Mouse (Mus musculus) heart, embryonic 16.5 days (tissue): ENCODE results near the gene Tpst2. TPM values are rescaled to one million over a fixed set of nuclear protein-coding genes. Genes with fewer than 3 reads are reported as not detected.

Experiments used
- ATAC-seq: fragments of 200-750 bp; cut with Nextera tagmentation; replicated peaks from 2 replicates; pipeline ENCODE4 v1.8.0; 2017; ENCODE audit warnings: moderate number of reproducible peaks; ENCODE audit not compliant: insufficient read depth, low FRiP score; ENCODE audit errors: extremely low read depth
- H3K27ac ChIP-seq: fragments of 300-500 bp; sonication (generic); 2 replicates; pipeline ENCODE4 v1.5.1; 2014; ENCODE audit warnings: mild to moderate bottlenecking, low read length, control low read depth, moderate library complexity
- H3K27me3 ChIP-seq: fragments of 300-500 bp; sonication (generic); 2 replicates; pipeline ENCODE4 v1.6.1; 2014; ENCODE audit warnings: low read length, mixed read lengths; ENCODE audit not compliant: control insufficient read depth, insufficient read depth
- H3K36me3 ChIP-seq: fragments of 300-500 bp; sonication (generic); 2 replicates; pipeline ENCODE4 v1.6.1; 2014; ENCODE audit not compliant: control insufficient read depth, insufficient read depth
- H3K4me1 ChIP-seq: fragments of 300-500 bp; sonication (generic); 2 replicates; pipeline ENCODE4 v1.6.1; 2014; ENCODE audit warnings: low read length, mixed read lengths; ENCODE audit not compliant: control insufficient read depth, insufficient read depth
- H3K4me2 ChIP-seq: fragments of 300-500 bp; sonication (generic); 2 replicates; pipeline ENCODE4 v1.6.1; 2014; ENCODE audit warnings: low read depth, mild to moderate bottlenecking, control low read depth, low read length
- H3K4me3 ChIP-seq: fragments of 300-500 bp; sonication (generic); 2 replicates; pipeline ENCODE4 v1.5.1; 2014; ENCODE audit warnings: mild to moderate bottlenecking, control low read depth, low read length
- H3K9ac ChIP-seq: fragments of 300-500 bp; sonication (generic); 2 replicates; pipeline ENCODE4 v1.6.1; 2014; ENCODE audit warnings: low read length, control low read depth
- H3K9me3 ChIP-seq: fragments of 300-500 bp; sonication (generic); replicated peaks from 2 replicates; pipeline ENCODE4 v1.6.1; 2016; ENCODE audit warnings: low read length; ENCODE audit not compliant: control insufficient read depth
- WGBS: fragments of 180-500 bp; shearing (Covaris S2); extraction: QIAGEN DNeasy Blood & Tissue Kit; methylation state at CpG from one replicate; pipeline ENCODE4 v1.1.7; 2014; 5-methylcytosine and 5-hydroxymethylcytosine counted together
- polyA plus RNA-seq: library from polyadenylated mRNA; unstranded; fragments of >200 nt; fragmentation: Nextera tagmentation; extraction: Ambion mirVana; gene quantifications from 2 replicates; pipeline ENCODE4 v1.2.1, GENCODE M21; 2015

The Tpst2 gene
- polyA plus RNA-seq, 1 experiment from 2014 or later, result 53.0 TPM

DNA sequence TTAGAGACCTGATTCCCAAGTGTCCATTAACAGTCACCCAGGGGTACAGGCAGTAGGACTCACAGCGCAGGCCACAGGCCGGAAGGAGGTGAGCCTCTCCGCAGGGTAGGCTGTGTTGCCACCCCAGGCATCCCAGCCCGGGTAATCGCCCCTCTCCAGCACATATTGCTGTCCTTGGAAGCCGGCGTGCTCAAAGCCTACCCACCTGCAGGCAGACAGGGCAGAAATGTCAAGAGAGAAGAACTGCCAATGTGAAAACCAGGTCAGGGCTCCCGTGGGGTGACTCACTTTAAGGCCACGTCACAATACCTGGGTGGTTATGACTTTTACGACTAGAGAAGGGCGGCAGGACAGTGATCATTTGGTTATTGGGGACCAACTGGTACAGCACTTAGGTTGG is 27.4 kb upstream of the Tpst2 start:
- peaks cover 23% of the 10 kb centered on the region for H3K4me1 ChIP-seq
- WGBS, result 82% methylated on average over 11 of the region's 11 CpGs
- no peak overlapping the region for H3K4me3 ChIP-seq
- no peak overlapping the region for H3K27ac ChIP-seq
- H3K9me3 ChIP-seq, result no peaks in the 10 kb centered on the region
- ATAC-seq, result no peak
- H3K27me3 ChIP-seq, result peaks cover 5% of the 10 kb centered on the region; the same call in 1 of the 2 replicates
- no peak overlapping the region for H3K4me2 ChIP-seq
- H3K9ac ChIP-seq, result no peak overlapping the region
- no peaks in the 10 kb centered on the region for H3K36me3 ChIP-seq

DNA sequence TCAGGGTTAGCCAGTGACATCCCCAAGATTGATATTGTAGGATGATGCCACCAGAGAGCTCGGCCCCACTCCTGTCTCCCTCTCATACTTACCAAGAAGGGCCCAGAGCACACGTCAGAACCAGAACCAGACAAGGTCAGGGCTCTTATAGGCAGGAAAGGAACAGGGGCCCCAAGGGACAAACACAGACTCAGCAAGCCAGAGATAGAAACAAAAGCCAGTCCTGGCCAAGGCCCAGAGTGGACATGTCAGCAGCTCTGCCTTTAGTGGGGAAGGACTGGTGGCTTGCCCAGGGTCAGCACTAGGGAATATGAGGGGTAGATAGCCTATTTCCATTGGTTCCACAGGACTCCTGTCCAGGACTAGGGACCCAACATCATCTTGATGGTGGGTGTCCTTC is 24.1 kb upstream of the Tpst2 start, which contains the start of gene Cryba4:
Cryba4 (minus strand) TSS at position 119 of the 400 bp plus-strand sequence.
- Histone ChIP-seq H3K27me3 (no peaks in the 10 kb centered on the region), H3K36me3 (no peaks in the 10 kb centered on the region), H3K4me1 (peaks cover 29% of the 10 kb centered on the region), H3K4me3 (no peak within 1 kb of the TSS), H3K4me2 (no peak within 1 kb of the TSS), H3K9me3 (no peaks in the 10 kb centered on the region), H3K27ac (peak within 1 kb of the TSS; percentile 74), H3K9ac (0 out of 2 replicates have a peak within 1 kb of the TSS, but pooled peaks have one; percentile 9)
- 33% methylated on average over 2 of the region's 2 CpGs for WGBS
- ATAC-seq, result no peak

DNA sequence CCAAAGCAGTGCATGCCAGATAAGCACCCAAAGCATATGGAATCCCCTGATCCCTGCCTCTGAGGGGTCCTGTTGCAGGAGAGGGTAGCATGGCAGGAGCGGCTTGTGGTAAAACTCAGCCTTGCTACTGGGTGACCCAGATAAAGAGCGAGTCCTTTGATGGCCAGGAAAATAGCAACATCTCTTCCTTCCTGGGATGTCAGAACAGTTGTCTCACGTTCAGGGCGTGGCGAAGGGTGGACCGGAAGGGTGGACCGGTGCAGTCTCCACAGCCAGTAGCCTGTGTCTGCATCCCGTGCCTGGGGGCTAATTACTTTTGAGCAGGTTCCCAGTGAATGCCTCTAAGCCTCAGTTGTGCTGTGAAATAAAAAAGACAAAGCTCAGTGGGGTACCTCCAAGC is 23.3 kb upstream of the Tpst2 start:
- Histone ChIP-seq H3K9ac (no peak overlapping the region), H3K27ac (peak overlapping the region; percentile 74; the same call in 1 of the 2 replicates), H3K9me3 (no peaks in the 10 kb centered on the region), H3K27me3 (no peaks in the 10 kb centered on the region), H3K4me2 (no peak overlapping the region), H3K4me3 (no peak overlapping the region), H3K36me3 (no peaks in the 10 kb centered on the region), H3K4me1 (peaks cover 29% of the 10 kb centered on the region)
- 51% methylated on average over 8 of the region's 8 CpGs for WGBS
- ATAC-seq, result no peak

DNA sequence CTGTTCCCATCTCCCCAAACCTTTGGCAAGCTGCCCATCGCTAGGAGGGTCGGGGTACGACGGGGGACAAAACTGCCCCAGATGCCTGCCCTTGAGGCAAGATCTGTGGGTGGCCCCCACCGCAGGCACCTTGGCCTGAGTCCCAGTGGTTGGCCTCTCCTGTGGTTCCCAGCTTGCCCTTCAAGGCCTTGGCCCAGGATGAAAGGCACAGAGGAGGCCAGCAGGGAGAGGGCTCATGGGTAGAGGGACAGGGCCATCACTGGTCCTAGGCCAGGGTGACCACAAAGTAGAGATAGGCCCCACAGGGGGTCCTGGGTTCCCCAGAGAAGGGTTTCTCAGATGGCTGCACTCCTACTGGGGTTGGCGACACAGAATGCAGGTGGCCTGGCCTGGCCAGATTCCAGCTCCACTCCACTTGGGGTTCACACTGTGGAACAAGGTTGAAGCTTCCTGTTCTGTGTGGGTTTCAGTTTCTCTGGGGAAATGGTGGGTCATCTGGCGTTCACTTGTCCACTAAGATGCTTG is 22.1 kb upstream of the Tpst2 start:
- WGBS, result 39% methylated on average over 7 of the region's 7 CpGs
- no peak overlapping the region for H3K4me3 ChIP-seq
- no peak overlapping the region for H3K9ac ChIP-seq
- H3K4me1 ChIP-seq, result peaks cover 29% of the 10 kb centered on the region
- H3K9me3 ChIP-seq, result no peaks in the 10 kb centered on the region
- peak; percentile 64 for ATAC-seq
- no peak overlapping the region for H3K4me2 ChIP-seq
- H3K27ac ChIP-seq, result peak overlapping the region; percentile 74
- no peaks in the 10 kb centered on the region for H3K36me3 ChIP-seq
- no peaks in the 10 kb centered on the region; the same call in 1 of the 2 replicates for H3K27me3 ChIP-seq

DNA sequence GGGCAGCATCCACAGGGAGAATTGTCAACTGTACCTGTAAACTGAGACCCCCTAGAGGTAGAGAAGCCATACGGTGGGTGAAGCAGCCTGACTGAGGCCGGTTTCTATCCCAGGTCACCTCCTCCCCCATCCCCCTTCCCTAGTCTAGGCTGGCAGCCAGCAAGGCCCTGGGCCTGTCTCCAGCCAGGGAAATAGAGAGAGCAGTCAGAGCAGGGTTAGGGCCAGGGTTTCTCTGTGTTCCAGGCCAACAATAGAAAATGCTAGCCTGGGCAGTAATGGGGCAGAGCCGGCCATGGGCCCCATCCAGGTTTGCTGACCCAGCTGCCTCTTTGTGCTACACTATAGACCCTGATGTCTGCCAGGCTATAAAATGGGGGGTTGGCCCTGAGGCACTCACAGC is 21.1 kb upstream of the Tpst2 start, which contains the start of gene Crybb1:
Crybb1 (plus strand) TSS at position 390 of the 400 bp plus-strand sequence.
- Histone ChIP-seq H3K27ac (peak within 1 kb of the TSS; percentile 74), H3K36me3 (no peaks in the 10 kb centered on the region), H3K4me3 (no peak within 1 kb of the TSS), H3K9ac (no peak within 1 kb of the TSS; the same call in 1 of the 2 replicates), H3K4me2 (no peak within 1 kb of the TSS), H3K9me3 (no peaks in the 10 kb centered on the region), H3K4me1 (peaks cover 29% of the 10 kb centered on the region), H3K27me3 (no peaks in the 10 kb centered on the region; the same call in 1 of the 2 replicates)
- peak; percentile 64 for ATAC-seq
- 35% methylated on average over 3 of the region's 3 CpGs for WGBS

DNA sequence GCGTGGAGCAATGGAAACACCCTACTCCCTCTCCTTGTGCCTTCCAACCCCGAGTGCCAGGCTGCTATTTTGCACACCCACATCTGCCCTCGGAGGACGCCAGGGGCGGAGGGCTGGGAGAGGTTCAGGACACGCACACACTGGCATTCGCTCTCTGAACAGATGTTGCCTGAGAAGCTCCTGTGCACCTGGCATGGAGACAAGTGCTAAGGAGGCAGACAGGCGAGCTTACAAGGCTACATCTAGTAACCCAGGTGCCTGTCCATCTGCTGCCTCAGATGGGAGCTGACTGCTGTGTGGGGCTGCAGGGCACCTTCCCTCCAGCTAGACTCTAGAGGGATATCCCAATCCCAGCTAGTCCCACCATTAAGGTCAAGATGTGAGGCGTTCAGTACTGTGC is 20.0 kb upstream of the Tpst2 start:
- Histone ChIP-seq H3K9ac (no peak overlapping the region), H3K36me3 (no peaks in the 10 kb centered on the region), H3K27me3 (no peaks in the 10 kb centered on the region; the same call in 1 of the 2 replicates), H3K27ac (no peak overlapping the region), H3K4me1 (peaks cover 29% of the 10 kb centered on the region), H3K9me3 (no peaks in the 10 kb centered on the region), H3K4me2 (no peak overlapping the region), H3K4me3 (no peak overlapping the region)
- no peak for ATAC-seq
- 75% methylated on average over 9 of the region's 9 CpGs for WGBS

DNA sequence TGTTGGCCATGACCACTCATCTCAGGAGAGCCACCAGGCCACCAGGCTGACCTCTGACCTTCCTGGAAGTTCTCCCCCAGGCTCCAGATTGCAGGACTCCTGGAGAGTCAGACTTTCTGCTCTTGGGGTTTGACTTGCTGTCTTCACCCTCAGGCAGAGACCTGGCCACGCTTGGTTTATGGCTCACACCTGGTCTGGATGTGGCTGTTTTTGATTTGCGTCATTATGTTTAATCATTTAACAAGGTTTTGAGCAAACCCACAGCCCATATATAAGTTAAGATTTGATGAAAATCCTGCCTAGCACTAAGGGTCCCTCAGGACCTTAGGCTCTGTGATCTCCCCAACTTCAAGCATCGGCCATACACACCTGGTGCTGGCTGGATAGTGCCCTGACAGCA is 18.6 kb upstream of the Tpst2 start:
- Histone ChIP-seq H3K27me3 (no peaks in the 10 kb centered on the region; the same call in 1 of the 2 replicates), H3K4me2 (no peak overlapping the region), H3K36me3 (no peaks in the 10 kb centered on the region), H3K9ac (no peak overlapping the region), H3K9me3 (no peaks in the 10 kb centered on the region), H3K4me1 (peaks cover 20% of the 10 kb centered on the region), H3K27ac (no peak overlapping the region), H3K4me3 (no peak overlapping the region)
- WGBS, result 76% methylated on average over 3 of the region's 3 CpGs
- ATAC-seq, result no peak

DNA sequence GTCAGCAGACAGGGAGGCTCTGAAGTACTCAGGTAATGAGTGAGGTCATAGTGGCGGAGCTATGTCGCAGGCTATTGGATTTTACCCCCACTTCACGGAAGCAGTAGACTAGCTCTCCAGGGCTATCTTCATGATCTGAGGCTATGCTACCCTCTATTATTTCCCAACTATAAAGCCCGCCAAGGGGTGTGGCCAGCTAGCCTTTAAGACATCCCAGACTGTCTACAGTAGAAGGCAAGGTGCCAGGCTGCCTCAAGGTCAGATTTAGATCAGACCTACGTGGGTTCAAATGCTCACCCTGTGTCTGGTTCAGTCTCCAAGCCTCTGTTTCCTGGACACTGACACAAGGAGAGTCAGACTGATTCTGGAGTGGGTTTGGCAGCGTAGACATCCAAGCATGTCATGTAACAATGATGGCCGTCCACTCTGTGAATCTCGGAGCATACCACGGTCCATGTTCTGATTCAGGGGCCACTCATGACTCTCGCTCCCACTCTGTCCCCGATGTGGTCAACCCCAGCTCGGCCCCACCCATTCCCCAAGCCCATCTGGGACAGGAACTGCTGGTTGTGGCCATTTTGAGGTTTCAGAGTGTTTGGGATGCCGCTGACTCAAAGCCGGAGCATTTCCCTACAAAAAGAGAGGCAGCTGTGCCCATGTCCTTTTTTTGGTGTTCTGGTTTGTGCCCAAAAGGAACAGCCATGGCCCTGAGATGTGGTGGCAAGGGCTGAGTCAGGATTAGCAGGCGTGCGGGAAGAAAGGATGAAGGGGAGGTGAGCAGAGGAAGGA is 16.4 kb upstream of the Tpst2 start:
- no peaks in the 10 kb centered on the region for H3K36me3 ChIP-seq
- H3K27ac ChIP-seq, result no peak overlapping the region
- peaks cover 7% of the 10 kb centered on the region for H3K4me1 ChIP-seq
- no peak for ATAC-seq
- H3K9me3 ChIP-seq, result no peaks in the 10 kb centered on the region
- H3K4me3 ChIP-seq, result no peak overlapping the region
- no peak overlapping the region for H3K9ac ChIP-seq
- H3K4me2 ChIP-seq, result no peak overlapping the region
- H3K27me3 ChIP-seq, result no peaks in the 10 kb centered on the region; the same call in 1 of the 2 replicates
- 80% methylated on average over 16 of the region's 16 CpGs for WGBS

DNA sequence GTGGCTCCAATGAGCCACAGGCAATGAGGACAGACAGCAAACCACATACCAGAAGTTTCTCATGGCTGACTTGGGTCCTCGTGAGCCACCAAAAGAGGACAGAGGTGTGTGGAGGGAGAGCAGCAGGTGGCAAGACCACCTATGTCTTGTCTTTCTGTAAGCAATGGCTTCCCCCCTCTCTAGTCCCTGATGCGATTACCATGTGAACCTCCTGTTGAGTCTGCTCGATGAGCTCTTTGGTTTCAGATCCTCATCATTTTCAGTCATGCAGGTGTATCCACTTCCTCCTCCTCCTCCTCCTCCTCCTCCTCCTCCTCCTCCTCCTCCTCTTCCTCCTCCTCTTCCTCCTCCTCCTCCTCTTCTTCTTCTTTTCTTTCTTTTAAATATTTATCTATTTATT is 15.7 kb upstream of the Tpst2 start:
- Histone ChIP-seq H3K36me3 (no peaks in the 10 kb centered on the region), H3K4me2 (no peak overlapping the region), H3K9ac (no peak overlapping the region), H3K4me1 (no peaks in the 10 kb centered on the region; the same call in 1 of the 2 replicates), H3K4me3 (no peak overlapping the region), H3K9me3 (no peaks in the 10 kb centered on the region), H3K27ac (no peak overlapping the region), H3K27me3 (no peaks in the 10 kb centered on the region; the same call in 1 of the 2 replicates)
- 72% methylated on average over 3 of the region's 3 CpGs for WGBS
- ATAC-seq, result no peak
